Mouse (Mus musculus) thymus, postnatal 36 days (tissue): ENCODE measurements around the gene 1110002E22Rik.

Experiments
- DNase-seq, 2 experiments: peaks; one replicate each; pipeline ENCODE4 v3.0.0; 2022; ENCODE audit warnings: mixed read lengths in 2 of 2

1110002E22Rik gene

GRCm38 (mm10) chr3:138110910-138111782 is 46.3 kb downstream of the 1110002E22Rik start:
- no peak for DNase-seq

GRCm38 (mm10) chr3:138114106-138114505 is 49.3 kb downstream of the 1110002E22Rik start:
- no peak for DNase-seq

- no peak for DNase-seq
Observed at GRCm38 (mm10) chr3:138116871-138117270, 52.0 kb downstream of the 1110002E22Rik start.

- no peak for DNase-seq
Observed at GRCm38 (mm10) chr3:138118392-138118791, 53.5 kb downstream of the 1110002E22Rik start.

GRCm38 (mm10) chr3:138118831-138119230 is 54.0 kb downstream of the 1110002E22Rik start:
- no peak for DNase-seq

DNA sequence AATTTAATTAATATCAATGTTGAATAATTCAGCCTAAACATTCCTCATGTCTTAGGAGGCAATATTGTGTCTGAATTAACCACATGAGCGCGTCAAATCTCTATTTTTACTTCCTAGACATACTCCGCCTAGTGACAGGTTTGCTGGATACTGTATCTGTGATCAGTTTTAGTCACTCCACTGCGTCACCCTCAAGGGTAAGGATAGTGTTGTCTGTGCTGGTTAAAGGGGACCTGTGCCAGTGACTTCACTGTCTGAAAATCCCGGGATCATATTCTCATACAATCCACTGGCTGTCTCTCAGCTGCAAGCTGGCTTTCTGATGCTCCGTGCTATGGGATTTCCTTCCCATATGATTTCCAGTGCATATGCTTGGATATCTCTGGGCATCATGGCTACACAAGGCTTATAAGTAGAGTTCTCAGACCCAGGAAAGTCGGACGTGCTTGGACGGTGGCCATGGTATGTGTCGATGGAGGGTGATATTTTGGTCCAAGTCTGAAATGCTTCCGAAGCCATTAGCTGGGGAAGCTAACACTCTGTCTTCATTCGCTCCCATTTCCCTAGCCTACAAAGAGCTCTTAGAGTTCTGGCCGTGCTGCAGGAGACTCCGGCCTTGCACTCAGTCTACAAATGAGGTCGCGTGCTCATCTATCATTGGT is 54.7 kb downstream of the 1110002E22Rik start:
- no peak for DNase-seq

GRCm38 (mm10) chr3:138121461-138121860 is 56.6 kb downstream of the 1110002E22Rik start:
- no peak for DNase-seq

- no peak for DNase-seq
Observed at GRCm38 (mm10) chr3:138123842-138124241, 59.0 kb downstream of the 1110002E22Rik start.

DNA sequence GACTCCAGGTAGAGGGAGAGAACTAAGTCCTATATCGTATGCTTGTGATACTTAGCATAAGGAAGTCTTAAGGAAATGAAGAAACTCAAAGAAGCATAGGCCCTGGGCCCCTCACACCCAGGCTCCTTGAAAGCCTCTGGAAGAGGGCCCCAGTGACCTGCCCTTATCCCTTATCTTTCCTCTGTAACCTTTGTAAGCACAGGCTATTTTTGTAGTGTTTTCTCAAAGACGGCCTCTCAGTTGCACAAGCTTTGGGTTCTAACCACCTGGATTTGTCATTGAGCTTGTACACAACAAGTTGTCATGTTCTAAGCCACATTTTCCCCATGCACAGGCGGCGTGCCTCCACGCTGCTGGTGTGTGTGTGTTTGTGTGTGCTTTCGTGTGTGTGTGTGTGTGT is 64.3 kb downstream of the 1110002E22Rik start:
- DNase-seq, result no peak

GRCm38 (mm10) chr3:138130692-138131091 is 65.8 kb downstream of the 1110002E22Rik start:
- no peak for DNase-seq
